Mouse (Mus musculus): ENCODE results near the gene 1700013G24Rik.

DNA sequence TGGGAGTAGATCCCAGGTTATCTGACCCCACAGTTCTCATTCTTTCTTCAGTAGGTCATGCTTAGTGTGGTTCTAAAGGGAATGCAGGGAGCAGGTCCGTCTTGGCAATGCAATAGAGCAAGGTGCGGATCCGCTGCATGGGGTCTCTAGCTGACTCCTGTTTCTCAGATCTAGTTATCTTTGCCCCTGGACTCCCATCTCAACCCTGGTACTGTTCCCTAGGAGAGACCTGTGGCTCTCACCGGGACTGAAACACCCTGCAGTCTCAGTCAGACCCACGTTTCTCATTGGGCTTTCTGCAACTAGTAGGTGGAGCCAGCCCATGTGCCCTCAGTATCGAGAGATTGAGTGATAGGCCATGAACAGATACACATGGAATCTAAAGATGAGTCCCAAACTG, 24.5 kb downstream of the 1700013G24Rik start:
- TF ChIP-seq CTCF (IDR thresholded peaks at IDR 0.05; ENCODE audit: low read depth, low read length) (no peak), POLR2A (IDR thresholded peaks at IDR 0.05; ENCODE audit: insufficient read depth, low read length) (no peak), EP300 (IDR thresholded peaks at IDR 0.05; ENCODE audit: insufficient read depth, low read depth, low read length) (no peak)

All from ES-Bruce4 (cell line).